Mouse (Mus musculus) adrenal gland, adult 10 weeks (tissue): ENCODE results near the gene Olfr1408. TPM values are rescaled to one million over a fixed set of nuclear protein-coding genes. Genes with fewer than 3 reads are reported as not detected.

ENCODE experiments used
- polyA plus RNA-seq: library from polyadenylated mRNA; stranded (reverse); fragments of 350-450 nt; fragmentation: Illumina TruSeq; extraction: RNeasy Lipid Tissue Mini Kit (QIAGEN cat#74804); gene quantifications from one replicate; pipeline ENCODE4 v1.2.3, GENCODE M21; 2014; ENCODE audit warnings: low read depth, low replicate concordance

Olfr1408 gene
- polyA plus RNA-seq = not detected

GRCm38 (mm10) chr1:173137274-173137673, at the start of gene Olfr1408:
Gene Olfr1408, minus strand, starts transcription at chr1:173137374.

Other genes starting within 250 kb of the Olfr1408 start
- gene Apcs, start 242.3 kb downstream of the Olfr1408 start, polyA plus RNA-seq = not detected
- gene Olfr16, start 187.0 kb downstream of the Olfr1408 start, polyA plus RNA-seq = not detected
- gene Olfr1406, start 53.3 kb upstream of the Olfr1408 start, polyA plus RNA-seq = not detected
- gene Olfr218, start 60.4 kb upstream of the Olfr1408 start, polyA plus RNA-seq = not detected
- not detected for gene Olfr1404, start 75.0 kb upstream of the Olfr1408 start, polyA plus RNA-seq
- 1.7 TPM for gene Fcer1a, start 89.8 kb upstream of the Olfr1408 start, polyA plus RNA-seq
- not detected for gene Olfr418, start 128.6 kb upstream of the Olfr1408 start, polyA plus RNA-seq
- not detected for gene Mptx2, start 140.4 kb upstream of the Olfr1408 start, polyA plus RNA-seq
- gene Ackr1, start 196.4 kb upstream of the Olfr1408 start, polyA plus RNA-seq = not detected
- gene Aim2, start 213.5 kb upstream of the Olfr1408 start, polyA plus RNA-seq = 2.6 TPM
- gene Cadm3, start 230.3 kb upstream of the Olfr1408 start, polyA plus RNA-seq = 1.2 TPM